Mouse (Mus musculus) ES-Bruce4 (cell line): ENCODE measurements at regions not wholly inside any gene's neighbourhood (a gene's known extent, or its start where the extent isn't known, plus 50 kb on each side); places are given as distances from the start of the nearest gene placed in this dataset.
A peak's percentile ranks its signal among the peaks of the same experiment; 100 is the strongest.
"Not testable (repeated sequence)": the region's sequence is repeated elsewhere in the genome, so short reads cannot be mapped to it uniquely, and the experiment has no call there.

Experiments used
- H3K27ac ChIP-seq: 2 replicates; pipeline ENCODE4 v1.5.1; 2012; ENCODE audit warnings: low read length, inconsistent platforms; ENCODE audit not compliant: insufficient read depth
- H3K27me3 ChIP-seq: 2 replicates; pipeline ENCODE4 v1.6.1; 2012; ENCODE audit warnings: mild to moderate bottlenecking, low read length, inconsistent platforms; ENCODE audit not compliant: control insufficient read depth, poor library complexity, insufficient read depth, severe bottlenecking
- H3K36me3 ChIP-seq: 2 replicates; pipeline ENCODE4 v1.6.1; 2012; ENCODE audit warnings: inconsistent platforms, mild to moderate bottlenecking, low read length, moderate library complexity; ENCODE audit not compliant: control insufficient read depth, poor library complexity, insufficient read depth, severe bottlenecking
- H3K4me1 ChIP-seq: one replicate; pipeline ENCODE4 v1.8.1; 2011; ENCODE audit warnings: low read length; ENCODE audit not compliant: control insufficient read depth, insufficient read depth
- H3K4me3 ChIP-seq: 2 replicates; pipeline ENCODE4 v1.5.1; 2011; ENCODE audit warnings: low read depth, mild to moderate bottlenecking, low read length
- H3K9ac ChIP-seq: 2 replicates; pipeline ENCODE4 v1.6.1; 2012; ENCODE audit warnings: low read depth, mild to moderate bottlenecking, inconsistent platforms; ENCODE audit not compliant: poor library complexity, severe bottlenecking
- H3K9me3 ChIP-seq: replicated peaks from 2 replicates; pipeline ENCODE4 v1.6.1; 2012; ENCODE audit warnings: mild to moderate bottlenecking, low read length, inconsistent platforms; ENCODE audit not compliant: control insufficient read depth, poor library complexity, insufficient read depth, severe bottlenecking
- CTCF ChIP-seq: IDR thresholded peaks from one replicate; pipeline ENCODE4 v1.8.1; 2011; ENCODE audit warnings: low read depth, low read length
- EP300 ChIP-seq: IDR thresholded peaks from 2 replicates; pipeline ENCODE4 v1.6.1; 2011; ENCODE audit warnings: low read depth, low read length; ENCODE audit not compliant: insufficient read depth
- POLR2A ChIP-seq: IDR thresholded peaks from one replicate; pipeline ENCODE4 v1.8.1; 2011; ENCODE audit warnings: low read length; ENCODE audit not compliant: insufficient read depth

- Histone ChIP-seq H3K27ac (0 out of 2 replicates have a peak overlapping the region, but pooled peaks have one; percentile 25), H3K27me3 (no peaks in the 10 kb centered on the region), H3K36me3 (no peaks in the 10 kb centered on the region), H3K9me3 (no peaks in the 10 kb centered on the region), H3K9ac (no peak overlapping the region), H3K4me1 (no peaks in the 10 kb centered on the region), H3K4me3 (no peak overlapping the region)
- no peak for TF ChIP-seq POLR2A
- TF ChIP-seq EP300: no peak
- TF ChIP-seq CTCF: no peak
These were observed 1043.3 kb upstream of the Cntnap5a start for GRCm38 (mm10) chr1:114641215-114641614.

GRCm38 (mm10) chr1:114641854-114642253, 1042.7 kb upstream of the Cntnap5a start:
- H3K36me3 ChIP-seq, H3K27me3 ChIP-seq, H3K4me1 ChIP-seq, H3K9ac ChIP-seq, H3K4me3 ChIP-seq, H3K27ac ChIP-seq, H3K9me3 ChIP-seq: not testable (repeated sequence)

- H3K36me3 ChIP-seq: no peaks in the 10 kb centered on the region
These were observed 1010.6 kb upstream of the Cntnap5a start for GRCm38 (mm10) chr1:114673954-114674353.

GRCm38 (mm10) chr1:114681258-114681657, 1003.3 kb upstream of the Cntnap5a start:
- no peaks in the 10 kb centered on the region for H3K9me3 ChIP-seq
- no peak overlapping the region for H3K27ac ChIP-seq
- no peaks in the 10 kb centered on the region for H3K27me3 ChIP-seq
- H3K9ac ChIP-seq: no peak overlapping the region
- TF ChIP-seq POLR2A: no peak
- no peak for TF ChIP-seq CTCF
- TF ChIP-seq EP300: no peak
- no peak overlapping the region for H3K4me3 ChIP-seq
- H3K36me3 ChIP-seq: no peaks in the 10 kb centered on the region
- no peaks in the 10 kb centered on the region for H3K4me1 ChIP-seq

More at GRCm38 (mm10) chr1:114673954-114674353, 1010.6 kb upstream of the Cntnap5a start:
- H3K27ac ChIP-seq: no peak overlapping the region
- no peak overlapping the region for H3K9ac ChIP-seq
- H3K4me1 ChIP-seq: no peaks in the 10 kb centered on the region
- H3K9me3 ChIP-seq: no peaks in the 10 kb centered on the region
- TF ChIP-seq CTCF (no peak), POLR2A (no peak), EP300 (no peak)
- no peaks in the 10 kb centered on the region for H3K27me3 ChIP-seq
- H3K4me3 ChIP-seq: no peak overlapping the region

GRCm38 (mm10) chr1:114721142-114721541, 963.4 kb upstream of the Cntnap5a start:
- H3K27me3 ChIP-seq: no peaks in the 10 kb centered on the region
- H3K4me1 ChIP-seq: no peaks in the 10 kb centered on the region
- no peaks in the 10 kb centered on the region for H3K9me3 ChIP-seq
- H3K9ac ChIP-seq: no peak overlapping the region
- TF ChIP-seq CTCF (no peak), EP300 (no peak), POLR2A (no peak)
- no peaks in the 10 kb centered on the region for H3K36me3 ChIP-seq
- no peak overlapping the region for H3K27ac ChIP-seq
- H3K4me3 ChIP-seq: no peak overlapping the region

- Histone ChIP-seq H3K4me1 (no peaks in the 10 kb centered on the region), H3K27me3 (no peaks in the 10 kb centered on the region), H3K27ac (no peak overlapping the region), H3K4me3 (no peak overlapping the region), H3K9me3 (no peaks in the 10 kb centered on the region), H3K36me3 (no peaks in the 10 kb centered on the region), H3K9ac (no peak overlapping the region)
- TF ChIP-seq EP300 (no peak), POLR2A (no peak), CTCF (no peak)
These were observed 955.4 kb upstream of the Cntnap5a start for GRCm38 (mm10) chr1:114729167-114729566.
